Mouse (Mus musculus): ENCODE results near the gene Gigyf1.

DNA sequence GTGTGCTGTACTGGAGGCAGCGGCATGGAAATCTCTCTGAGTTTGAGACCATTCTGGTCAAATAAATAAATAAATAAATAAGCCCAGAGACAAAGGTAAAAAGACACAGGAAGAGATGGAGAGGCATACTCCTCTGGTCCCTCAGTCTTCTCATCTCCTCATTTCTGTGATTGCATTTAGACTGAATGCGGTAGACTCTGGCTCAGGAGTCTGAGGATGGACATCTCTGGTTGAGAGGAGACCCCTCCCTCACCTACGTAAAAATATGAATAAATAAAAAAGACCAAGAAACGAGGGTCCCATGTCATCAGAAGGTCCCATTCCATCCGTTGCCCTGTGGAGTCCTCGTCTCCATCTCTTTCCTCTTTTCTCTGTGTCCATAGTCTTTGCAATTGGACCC is 34.7 kb downstream of the Gigyf1 start:
- no peak for TF ChIP-seq CTCF (conservative IDR thresholded peaks at IDR 0.05; ENCODE audit: insufficient read depth, insufficient read length, low read depth, low read length)
- no peak for TF ChIP-seq POLR2A (IDR thresholded peaks at IDR 0.05; ENCODE audit: low read depth, low read length)

All from kidney, adult 2 months (tissue).